Mouse (Mus musculus) layer of hippocampus, adult 2 months (tissue): Measurements from ENCODE around the gene Egr2. TPM values are rescaled to one million over a fixed set of nuclear protein-coding genes. Genes with fewer than 3 reads are reported as not detected.

Source experiments
- DNase-seq, 2 experiments: peaks; one replicate each; pipeline ENCODE4 v3.0.0; 2022; ENCODE audit warnings: low spot score in 2 of 2
- H3K27ac ChIP-seq: fragments of 200-600 bp; 2 replicates; pipeline ENCODE4 v1.8.1; 2022
- H3K4me3 ChIP-seq: fragments of 200-600 bp; 2 replicates; pipeline ENCODE4 v1.8.1; 2022; ENCODE audit warnings: mild to moderate bottlenecking
- CTCF ChIP-seq: fragments of 200-600 bp; conservative IDR thresholded peaks from 2 replicates; pipeline ENCODE4 v1.8.1; 2022; ENCODE audit warnings: antibody characterized with exemption, mild to moderate bottlenecking, moderate library complexity
- total RNA-seq, 2 experiments: library from RNA; stranded (reverse); gene quantifications; 2 replicates each; pipeline ENCODE4 v1.2.3; 2021

Gene Egr2
- total RNA-seq, 2 experiments from 2014 or later = 1.7 to 2.2 TPM

DNA sequence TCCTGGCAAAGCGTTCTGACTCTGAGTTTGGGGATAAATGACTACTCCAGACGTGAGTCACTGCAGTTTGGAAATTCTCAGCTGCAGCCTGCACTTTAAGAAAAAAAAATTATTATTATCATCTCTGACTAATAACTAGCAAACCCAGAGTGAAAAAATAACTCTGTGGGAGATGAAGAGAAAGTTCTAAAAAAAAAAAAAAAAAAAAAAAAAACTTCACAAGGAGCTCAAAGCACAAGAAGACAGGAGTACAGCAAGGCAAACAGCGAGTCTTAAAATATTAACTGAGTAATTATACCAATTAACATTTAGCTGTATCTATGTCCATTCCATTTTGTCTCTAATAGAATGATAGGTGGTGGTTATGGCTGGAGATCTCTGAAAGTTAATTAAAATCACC is 11.1 kb upstream of the Egr2 start:
- Histone ChIP-seq H3K27ac (no peak overlapping the region), H3K4me3 (no peak overlapping the region)
- DNase-seq = no peak
- no peak for TF ChIP-seq CTCF

GRCm38 (mm10) chr10:67524694-67525093 is 10.6 kb upstream of the Egr2 start:
- DNase-seq = no peak
- Histone ChIP-seq H3K27ac (no peak overlapping the region), H3K4me3 (no peak overlapping the region)
- TF ChIP-seq CTCF = no peak

DNA sequence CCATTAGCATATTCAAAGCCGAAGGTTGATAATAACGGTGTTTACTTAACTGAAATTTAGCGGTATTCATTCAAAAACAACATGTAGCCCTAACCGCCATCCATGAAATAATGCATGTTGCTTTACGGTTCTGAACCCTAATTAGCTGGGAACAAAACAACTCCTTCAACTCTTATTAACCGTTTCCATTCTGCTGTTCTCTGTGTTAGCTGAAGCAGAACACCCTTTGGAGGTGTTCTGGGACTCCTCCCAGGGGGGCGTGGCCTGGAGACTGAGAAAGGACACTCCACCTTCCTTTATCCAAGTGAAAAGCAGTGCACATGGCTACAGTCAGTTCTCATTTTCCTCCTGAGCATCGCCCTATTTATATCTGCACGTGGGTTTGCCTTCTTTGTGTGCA is 8.8 kb upstream of the Egr2 start:
- Histone ChIP-seq H3K27ac (no peak overlapping the region), H3K4me3 (no peak overlapping the region)
- DNase-seq = no peak
- TF ChIP-seq CTCF = no peak

DNA sequence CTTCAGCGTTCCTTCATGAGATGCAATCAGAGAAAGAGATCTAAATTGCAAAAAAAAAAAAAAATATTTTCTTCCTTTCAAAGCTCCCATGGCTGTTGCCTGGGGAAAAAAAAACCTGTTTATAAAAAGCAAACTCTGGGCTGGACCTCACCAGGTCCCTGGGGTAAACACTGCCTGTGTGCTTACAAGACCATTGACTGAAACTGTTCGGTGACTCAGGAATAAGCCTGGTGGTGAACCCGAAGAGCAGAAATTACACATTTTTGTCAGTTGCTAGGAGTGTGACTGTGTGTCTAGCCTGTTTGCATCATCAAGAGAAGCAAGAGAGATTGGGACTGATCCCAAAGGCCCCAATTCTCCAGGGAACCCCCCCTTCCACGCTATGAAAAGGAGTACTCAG is 5.5 kb upstream of the Egr2 start:
- Histone ChIP-seq H3K4me3 (no peak overlapping the region), H3K27ac (no peak overlapping the region)
- no peak for TF ChIP-seq CTCF
- no peak for DNase-seq

GRCm38 (mm10) chr10:67535972-67536371 is 697 bp downstream of the Egr2 start:
- H3K27ac ChIP-seq = no peak overlapping the region
- DNase-seq = peak in 1 of 2 experiments; percentile 64
- peak; percentile 96 for TF ChIP-seq CTCF
- peak overlapping the region; percentile 72 for H3K4me3 ChIP-seq

GRCm38 (mm10) chr10:67536621-67537141 is 1.4 kb downstream of the Egr2 start:
- H3K27ac ChIP-seq = peak overlapping the region; percentile 7; the same call in 1 of the 2 replicates
- TF ChIP-seq CTCF = no peak
- DNase-seq = peak in 1 of 2 experiments; percentile 18
- H3K4me3 ChIP-seq = peak overlapping the region; percentile 72

DNA sequence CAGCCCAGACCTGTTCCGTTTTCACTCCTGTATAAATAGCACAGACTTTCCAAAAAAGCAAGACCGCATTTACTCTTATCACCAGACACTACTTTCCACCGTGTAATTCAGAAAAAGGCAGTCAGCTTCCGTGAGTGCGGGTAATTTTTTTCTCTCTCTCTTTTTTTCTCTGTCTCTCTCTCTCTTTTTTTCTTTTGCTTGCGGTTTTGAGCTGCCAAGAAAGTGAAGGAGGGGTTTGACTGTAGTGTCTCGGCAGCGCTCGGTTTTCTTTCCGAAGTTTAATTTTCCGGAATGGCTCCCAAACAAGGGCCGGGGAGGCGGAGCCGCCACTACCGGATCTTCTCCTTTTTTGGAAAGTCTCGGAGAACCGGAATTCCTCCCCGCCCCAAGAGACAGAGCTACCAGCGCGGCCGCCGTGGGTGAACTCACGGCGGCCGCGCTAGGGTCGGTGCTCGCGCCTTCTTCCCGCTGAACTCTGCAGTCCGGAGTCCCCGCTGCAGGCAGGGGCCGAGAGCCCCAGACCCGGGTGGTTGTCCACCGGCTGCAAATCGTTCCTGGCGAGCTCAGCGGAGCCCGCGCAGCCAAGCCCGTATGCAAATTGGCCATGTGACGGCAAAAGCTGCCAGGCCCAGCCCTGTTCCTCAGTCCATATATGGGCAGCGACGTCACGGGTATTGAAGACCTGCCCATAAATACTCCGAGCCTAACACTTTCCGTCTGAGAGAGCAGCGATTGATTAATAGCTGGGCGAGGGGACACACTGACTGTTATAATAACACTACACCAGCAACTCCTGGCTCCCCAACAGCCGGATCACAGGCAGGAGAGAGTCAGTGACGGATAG is 2.1 kb downstream of the Egr2 start:
- Histone ChIP-seq H3K27ac (peak overlapping the region; percentile 88), H3K4me3 (peak overlapping the region; percentile 72)
- peak; percentile 80 to 91 for DNase-seq
- TF ChIP-seq CTCF = no peak

- Histone ChIP-seq H3K27ac (no peak overlapping the region), H3K4me3 (peak overlapping the region; percentile 72)
- DNase-seq = no peak
- TF ChIP-seq CTCF = no peak
Observed at GRCm38 (mm10) chr10:67538106-67538505, 2.8 kb downstream of the Egr2 start.

- Histone ChIP-seq H3K27ac (no peak overlapping the region), H3K4me3 (peak overlapping the region; percentile 72)
- TF ChIP-seq CTCF = no peak
- DNase-seq = no peak
Observed at GRCm38 (mm10) chr10:67538585-67539400, 3.5 kb downstream of the Egr2 start.

- peak overlapping the region; percentile 72 for H3K4me3 ChIP-seq
- TF ChIP-seq CTCF = no peak
- no peak overlapping the region for H3K27ac ChIP-seq
- no peak for DNase-seq
Observed at GRCm38 (mm10) chr10:67539401-67539730, 4.1 kb downstream of the Egr2 start.

GRCm38 (mm10) chr10:67540591-67540990 is 5.3 kb downstream of the Egr2 start:
- Histone ChIP-seq H3K4me3 (no peak overlapping the region), H3K27ac (no peak overlapping the region)
- TF ChIP-seq CTCF = no peak
- DNase-seq = no peak

- H3K27ac ChIP-seq = peak overlapping the region; percentile 95
- H3K4me3 ChIP-seq = peak overlapping the region; percentile 67
- DNase-seq = no peak
- TF ChIP-seq CTCF = no peak
Observed at GRCm38 (mm10) chr10:67547850-67548260, 12.6 kb downstream of the Egr2 start.

DNA sequence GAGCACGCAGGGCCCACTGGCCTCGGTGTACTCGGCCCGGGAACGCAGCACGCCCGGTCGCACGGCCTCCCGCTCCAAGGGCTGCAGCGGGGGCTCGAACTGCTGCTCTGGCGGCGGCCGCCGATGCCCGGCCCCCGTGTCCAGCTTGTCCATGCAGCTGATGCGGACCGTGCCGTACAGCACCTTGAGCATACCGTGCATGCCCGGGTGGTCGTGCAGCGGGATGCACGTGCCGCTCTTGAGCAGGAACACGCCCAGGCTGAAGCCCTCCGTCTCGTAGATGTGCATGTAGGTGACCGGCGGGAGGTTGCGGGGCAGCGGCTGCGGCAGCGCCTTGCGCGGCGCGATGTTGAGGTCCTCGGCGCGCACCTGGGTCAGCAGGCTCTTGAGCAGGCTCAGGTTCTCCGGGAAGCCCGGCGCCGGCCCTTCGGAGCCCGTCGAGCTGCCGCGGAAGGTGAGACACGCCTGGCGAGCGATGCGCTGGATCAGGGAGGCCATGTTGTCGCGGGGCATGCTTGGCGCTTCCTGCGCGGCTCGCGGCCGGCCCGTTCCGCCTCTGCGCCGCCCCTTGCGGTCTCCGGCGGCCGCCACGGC is 13.1 kb downstream of the Egr2 start:
- peak in 1 of 2 experiments; percentile 14 for DNase-seq
- no peak for TF ChIP-seq CTCF
- peak overlapping the region; percentile 67 for H3K4me3 ChIP-seq
- peak overlapping the region; percentile 95 for H3K27ac ChIP-seq
